20 mouse cellular contexts compared by ENCODE assay signal in the genomic region with DNA sequence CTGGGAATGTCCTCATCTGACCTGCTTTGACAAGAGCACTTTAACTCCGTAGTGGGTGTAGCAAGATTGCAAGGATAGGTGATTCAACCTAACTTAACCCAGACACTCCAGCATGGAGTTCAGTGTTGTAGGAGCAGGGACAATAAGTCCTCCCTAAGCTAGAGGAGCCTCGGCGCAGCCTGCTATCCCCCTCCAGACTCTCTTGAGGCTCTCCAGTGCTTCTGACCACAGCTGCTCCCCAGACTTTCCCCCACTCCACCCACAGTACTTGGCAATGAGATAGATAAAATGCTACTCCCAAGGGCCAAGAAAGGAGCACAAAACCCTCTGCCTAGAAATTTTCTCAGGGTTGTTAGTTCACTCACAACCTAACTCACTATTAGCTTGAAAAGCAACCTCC. TPM values are rescaled to one million over a fixed set of nuclear protein-coding genes. Genes with fewer than 3 reads are reported as not detected.
"Had no signal": no experiment of that assay in that cellular context is flagged by ENCODE, and none has a peak within 500 bp of the region (broad histone marks: within the 10 kb centered on the region; RNA-seq: fewer than 3 reads in every experiment).

No protein-coding gene starts in this region.

- H3K4me3 ChIP-seq: midbrain, embryonic 10.5 days; midbrain, embryonic 12.5 days; myocyte; neural tube, embryonic 13.5 days; neural tube, embryonic 15.5 days had no signal

- H3K9ac ChIP-seq: lung, embryonic 14.5 days; midbrain, embryonic 12.5 days; neural tube, embryonic 13.5 days; neural tube, embryonic 15.5 days had no signal

- DNase-seq: lung, embryonic 14.5 days; lung, postnatal 10 days; lung, postnatal 4 days; midbrain, embryonic 14.5 days; retina, postnatal 1 day; right cerebral cortex, adult 18-20 months; right cerebral cortex, postnatal 25 days; right cerebral cortex, postnatal 4 days; spleen, adult 18-20 months; thymus, adult 18-20 months; thymus, postnatal 14 days; thymus, postnatal 36 days had no signal

- H3K9me3 ChIP-seq: midbrain, embryonic 10.5 days; midbrain, embryonic 12.5 days; neural tube, embryonic 13.5 days; neural tube, embryonic 15.5 days had no signal

- H3K4me2 ChIP-seq: lung, embryonic 14.5 days; midbrain, embryonic 12.5 days; neural tube, embryonic 13.5 days; neural tube, embryonic 15.5 days had no signal

- H3K36me3 ChIP-seq: midbrain, embryonic 10.5 days; midbrain, embryonic 12.5 days; neural tube, embryonic 13.5 days; neural tube, embryonic 15.5 days had no signal

- H3K27ac ChIP-seq: midbrain, embryonic 10.5 days; midbrain, embryonic 12.5 days; neural tube, embryonic 13.5 days; neural tube, embryonic 15.5 days had no signal

- ATAC-seq: midbrain, embryonic 16.5 days had no signal

- H3K4me1 ChIP-seq: midbrain, embryonic 10.5 days; midbrain, embryonic 12.5 days; neural tube, embryonic 13.5 days; neural tube, embryonic 15.5 days had no signal

- H3K27me3 ChIP-seq: midbrain, embryonic 12.5 days; neural tube, embryonic 13.5 days; neural tube, embryonic 15.5 days had no signal

RNA-seq across cellular contexts. Expression of gene Gria1, which starts 49.4 kb away (rescaled TPM):
- total RNA-seq: megakaryocyte, adult 5-6 weeks; megakaryocyte-erythroid progenitor cell, adult 5-6 weeks had no signal
